ENCODE assay signal across 18 mouse cellular contexts in genomic region chr4:106948546-106948945, GRCm38 (mm10). TPM values are rescaled to one million over a fixed set of nuclear protein-coding genes. Genes with fewer than 3 reads are reported as not detected.
DNase-seq lines count a peak whose midpoint lies in the region; ATAC-seq lines count a peak whose summit lies in the region.
"Had no signal": no experiment of that assay in that cellular context is flagged by ENCODE, and none has a peak within 500 bp of the region (broad histone marks: within the 10 kb centered on the region; RNA-seq: fewer than 3 reads in every experiment).

No protein-coding gene starts in this region.

- ATAC-seq in hindbrain, embryonic 16.5 days = no peak
- no peak for ATAC-seq in hindbrain, embryonic 11.5 days (ENCODE audit: low FRiP score)
- no peak for ATAC-seq in midbrain, embryonic 16.5 days
- ATAC-seq in stomach, embryonic 16.5 days (ENCODE audit: insufficient read depth, low FRiP score) = no peak
- ATAC-seq: activated CD4-positive, CD25-positive, alpha-beta regulatory T cell, adult 4 months had no signal

- no peaks in the 10 kb centered on the region for H3K9me3 ChIP-seq in hindbrain, embryonic 16.5 days (ENCODE audit: control insufficient read depth, low read length)
- no peaks in the 10 kb centered on the region for H3K9me3 ChIP-seq in hindbrain, embryonic 11.5 days (ENCODE audit: control insufficient read depth, low read length)
- no peaks in the 10 kb centered on the region for H3K9me3 ChIP-seq in midbrain, embryonic 10.5 days (replicated peaks)
- no peaks in the 10 kb centered on the region for H3K9me3 ChIP-seq in midbrain, embryonic 16.5 days (replicated peaks; ENCODE audit: control insufficient read depth, low read length, poor library complexity, severe bottlenecking)
- no peaks in the 10 kb centered on the region for H3K9me3 ChIP-seq in stomach, embryonic 16.5 days (replicated peaks; ENCODE audit: control insufficient read depth, low read length)
- H3K9me3 ChIP-seq: limb, embryonic 12.5 days; liver, embryonic 15.5 days had no signal

- WGBS in hindbrain, embryonic 16.5 days = 64% methylated on average over 7 of the region's 7 CpGs
- WGBS in hindbrain, embryonic 11.5 days = 70% methylated on average over 7 of the region's 7 CpGs
- 72% methylated on average over 7 of the region's 7 CpGs for WGBS in midbrain, embryonic 10.5 days
- WGBS in midbrain, embryonic 16.5 days = 62% methylated on average over 7 of the region's 7 CpGs
- 45% methylated on average over 7 of the region's 7 CpGs for WGBS in stomach, embryonic 16.5 days

- no peak for DNase-seq in hindbrain, embryonic 11.5 days (ENCODE audit: low spot score)
- DNase-seq in midbrain, embryonic 10.5 days (ENCODE audit: low spot score) = no peak
- DNase-seq in R1 (ENCODE audit: low read depth, low spot score) = peak; percentile 41
- DNase-seq in retina, postnatal 1 day = no peak
- DNase-seq: adrenal gland, postnatal 36 days; cerebellum, adult 9-10 months; gastrocnemius, postnatal 36 days; kidney, adult 11 months; right cerebral cortex, postnatal 14 days had no signal

- no peaks in the 10 kb centered on the region for H3K27me3 ChIP-seq in hindbrain, embryonic 16.5 days (replicated peaks; ENCODE audit: control insufficient read depth, insufficient read depth, low read length)
- no peaks in the 10 kb centered on the region for H3K27me3 ChIP-seq in hindbrain, embryonic 11.5 days (ENCODE audit: control insufficient read depth, insufficient read depth, low read length)
- H3K27me3 ChIP-seq in midbrain, embryonic 10.5 days (ENCODE audit: low read depth, poor library complexity, severe bottlenecking) = no peaks in the 10 kb centered on the region
- H3K27me3 ChIP-seq in midbrain, embryonic 16.5 days (ENCODE audit: control insufficient read depth, insufficient read depth, low read depth, low read length) = no peaks in the 10 kb centered on the region
- H3K27me3 ChIP-seq in stomach, embryonic 16.5 days (ENCODE audit: control insufficient read depth, insufficient read depth, low read length) = no peaks in the 10 kb centered on the region
- H3K27me3 ChIP-seq: limb, embryonic 12.5 days; liver, embryonic 15.5 days had no signal

- H3K9ac ChIP-seq in hindbrain, embryonic 16.5 days (ENCODE audit: low read depth, low read length) = no peak overlapping the region
- no peak overlapping the region for H3K9ac ChIP-seq in hindbrain, embryonic 11.5 days (ENCODE audit: low read depth, low read length)
- no peak overlapping the region for H3K9ac ChIP-seq in midbrain, embryonic 16.5 days (ENCODE audit: low read depth, low read length)
- H3K9ac ChIP-seq in stomach, embryonic 16.5 days (ENCODE audit: low read length) = no peak overlapping the region
- H3K9ac ChIP-seq: limb, embryonic 12.5 days; liver, embryonic 15.5 days had no signal

- no peak overlapping the region for H3K4me2 ChIP-seq in hindbrain, embryonic 16.5 days (ENCODE audit: low read length)
- no peak overlapping the region for H3K4me2 ChIP-seq in hindbrain, embryonic 11.5 days (replicated peaks; ENCODE audit: low read depth, low read length)
- H3K4me2 ChIP-seq in midbrain, embryonic 16.5 days (ENCODE audit: low read length) = no peak overlapping the region
- no peak overlapping the region for H3K4me2 ChIP-seq in stomach, embryonic 16.5 days (ENCODE audit: low read depth, low read length)
- H3K4me2 ChIP-seq: heart, embryonic 11.5 days; limb, embryonic 12.5 days; liver, embryonic 15.5 days had no signal

- H3K4me3 ChIP-seq in hindbrain, embryonic 16.5 days (ENCODE audit: low read length) = no peak overlapping the region
- no peak overlapping the region for H3K4me3 ChIP-seq in hindbrain, embryonic 11.5 days (ENCODE audit: low read depth, low read length)
- no peak overlapping the region for H3K4me3 ChIP-seq in midbrain, embryonic 10.5 days
- H3K4me3 ChIP-seq in midbrain, embryonic 16.5 days (ENCODE audit: low read depth, low read length) = no peak overlapping the region
- H3K4me3 ChIP-seq in stomach, embryonic 16.5 days (replicated peaks; ENCODE audit: low read length) = no peak overlapping the region
- H3K4me3 ChIP-seq: erythroblast, embryonic 14.5 days; limb, embryonic 12.5 days; liver, embryonic 15.5 days had no signal

- H3K27ac ChIP-seq in hindbrain, embryonic 16.5 days (ENCODE audit: low read depth, low read length) = 0 out of 2 replicates have a peak overlapping the region, but pooled peaks have one; percentile 34
- no peak overlapping the region for H3K27ac ChIP-seq in hindbrain, embryonic 11.5 days (ENCODE audit: low read depth, low read length)
- H3K27ac ChIP-seq in midbrain, embryonic 10.5 days (replicated peaks) = 0 out of 2 replicates have a peak overlapping the region, but pooled peaks have one; percentile 28
- H3K27ac ChIP-seq in midbrain, embryonic 16.5 days (ENCODE audit: low read length) = no peak overlapping the region
- H3K27ac ChIP-seq in stomach, embryonic 16.5 days (ENCODE audit: low read length) = peak overlapping the region; percentile 35; the same call in 1 of the 2 replicates
- H3K27ac ChIP-seq: liver, embryonic 15.5 days; macrophage had no signal

- peaks cover 42% of the 10 kb centered on the region for H3K4me1 ChIP-seq in hindbrain, embryonic 16.5 days (ENCODE audit: control insufficient read depth, insufficient read depth, low read depth, low read length)
- peaks cover 22% of the 10 kb centered on the region for H3K4me1 ChIP-seq in hindbrain, embryonic 11.5 days (replicated peaks; ENCODE audit: control insufficient read depth, insufficient read depth, low read length)
- H3K4me1 ChIP-seq in midbrain, embryonic 10.5 days = peaks cover 97% of the 10 kb centered on the region
- H3K4me1 ChIP-seq in midbrain, embryonic 16.5 days (ENCODE audit: control insufficient read depth, insufficient read depth, low read length) = peaks cover 45% of the 10 kb centered on the region
- H3K4me1 ChIP-seq in stomach, embryonic 16.5 days (ENCODE audit: control insufficient read depth, insufficient read depth, low read length) = peaks cover 59% of the 10 kb centered on the region

- H3K36me3 ChIP-seq in hindbrain, embryonic 16.5 days (ENCODE audit: control insufficient read depth, insufficient read depth, low read length) = no peaks in the 10 kb centered on the region
- H3K36me3 ChIP-seq in hindbrain, embryonic 11.5 days (ENCODE audit: control insufficient read depth, insufficient read depth, low read length) = no peaks in the 10 kb centered on the region
- peaks cover 17% of the 10 kb centered on the region for H3K36me3 ChIP-seq in midbrain, embryonic 10.5 days
- H3K36me3 ChIP-seq in midbrain, embryonic 16.5 days (ENCODE audit: control insufficient read depth, insufficient read depth, low read length) = no peaks in the 10 kb centered on the region
- no peaks in the 10 kb centered on the region for H3K36me3 ChIP-seq in stomach, embryonic 16.5 days (ENCODE audit: control insufficient read depth, insufficient read depth, low read length)

RNA-seq across cellular contexts. Expression of gene Ssbp3, which starts 38.0 kb away (rescaled TPM):
- 82.9 and 115 TPM in 2 replicates for polyA plus RNA-seq in hindbrain, embryonic 16.5 days (2015; fragmentation: Nextera tagmentation; extraction: Ambion mirVana)
- 141 and 159 TPM in 2 replicates for polyA plus RNA-seq in hindbrain, embryonic 11.5 days (2014; fragmentation: Nextera tagmentation; extraction: Ambion mirVana)
- polyA plus RNA-seq in midbrain, embryonic 10.5 days (2016; fragmentation: Nextera tagmentation; extraction: Ambion mirVana) = 119 and 136 TPM in 2 replicates
- polyA plus RNA-seq in midbrain, embryonic 16.5 days (2015; fragmentation: Nextera tagmentation; extraction: Ambion mirVana) = 129 and 164 TPM in 2 replicates
- 48.4 and 52.8 TPM in 2 replicates for polyA plus RNA-seq in stomach, embryonic 16.5 days (2015; fragmentation: Nextera tagmentation; extraction: Ambion mirVana)

Comparison
In these comparisons a context has a peak if more than half of its experiments do, and no peak if none do; other contexts are left out.
1. H3K27ac ChIP-seq: peak in hindbrain, embryonic 16.5 days (single experiment), midbrain, embryonic 10.5 days (single experiment) and stomach, embryonic 16.5 days (single experiment); none in hindbrain, embryonic 11.5 days (single experiment) and midbrain, embryonic 16.5 days (single experiment).